Mouse (Mus musculus): ENCODE results near the gene Mapt. TPM values are rescaled to one million over a fixed set of nuclear protein-coding genes. Genes with fewer than 3 reads are reported as not detected.

Mapt gene
- total and polyA plus RNA-seq, 2 experiments from 2014 or later, result 673 to 1,377 TPM

DNA sequence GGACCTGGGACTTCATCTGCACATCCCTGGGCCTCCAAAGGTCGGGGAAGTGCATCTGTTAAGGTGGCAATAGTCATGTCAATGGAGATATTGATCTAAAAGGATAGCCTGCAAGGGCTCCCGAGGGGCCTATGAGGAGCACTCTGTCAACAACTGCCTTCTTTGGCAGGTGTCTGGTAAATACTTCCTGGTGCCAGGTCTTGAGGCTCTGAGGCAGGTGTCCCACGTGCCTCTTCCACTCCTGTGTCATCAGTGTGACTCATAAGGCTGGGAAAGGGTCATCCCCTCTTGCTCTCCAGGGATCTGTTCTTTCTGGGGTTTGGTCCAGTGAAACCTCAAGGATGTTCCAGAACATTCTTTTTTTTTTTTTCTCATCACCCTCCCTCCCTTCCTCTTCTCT, 48.3 kb downstream of the Mapt start:
- Histone ChIP-seq H3K9me3 (ENCODE audit: low read length) (no peaks in the 10 kb centered on the region), H3K4me1 (ENCODE audit: insufficient read depth, low read length) (no peaks in the 10 kb centered on the region), H3K27me3 (ENCODE audit: insufficient read depth, low read length) (no peaks in the 10 kb centered on the region), H3K27ac (ENCODE audit: low read depth, low read length) (no peak overlapping the region), H3K9ac (replicated peaks; ENCODE audit: low read length, poor library complexity, severe bottlenecking) (no peak overlapping the region), H3K4me2 (ENCODE audit: low read depth, low read length, poor library complexity, severe bottlenecking) (no peak overlapping the region), H3K4me3 (ENCODE audit: low read depth, low read length) (no peak overlapping the region), H3K36me3 (ENCODE audit: insufficient read depth, low read length) (0 out of 2 replicates have a peak, but pooled peaks cover 14% of the 10 kb centered on the region)
- ATAC-seq (ENCODE audit: low FRiP score) (no peak), DNase-seq (ENCODE audit: low spot score) (no peak)
- 67% methylated on average over 3 of the region's 3 CpGs for WGBS
- TF ChIP-seq CTCF (IDR thresholded peaks at IDR 0.05), result no peak

DNA sequence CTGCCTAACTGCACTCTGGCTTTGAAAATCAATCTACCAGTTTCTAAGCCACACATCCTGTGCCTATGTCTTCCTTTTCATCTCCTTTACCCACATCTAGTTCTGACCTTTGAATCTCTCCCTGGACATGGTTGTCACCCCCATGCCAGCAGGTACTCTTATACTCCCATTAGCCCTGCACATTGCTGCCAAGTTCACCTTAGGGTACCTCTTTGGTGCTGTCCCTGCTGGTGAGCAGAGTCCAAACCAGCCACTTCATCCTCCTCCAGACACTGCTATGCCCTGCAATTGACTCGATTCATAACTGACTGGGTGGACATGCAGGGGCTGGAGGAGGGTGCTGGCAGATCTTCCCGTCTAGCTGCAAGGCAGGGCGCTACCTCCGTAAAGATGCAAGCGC, 50.3 kb downstream of the Mapt start:
- Histone ChIP-seq H3K9ac (replicated peaks; ENCODE audit: low read length, poor library complexity, severe bottlenecking) (no peak overlapping the region), H3K4me1 (ENCODE audit: insufficient read depth, low read length) (no peaks in the 10 kb centered on the region), H3K36me3 (ENCODE audit: insufficient read depth, low read length) (peaks cover 25% of the 10 kb centered on the region), H3K27ac (ENCODE audit: low read depth, low read length) (no peak overlapping the region), H3K27me3 (ENCODE audit: insufficient read depth, low read length) (no peaks in the 10 kb centered on the region), H3K9me3 (ENCODE audit: low read length) (no peaks in the 10 kb centered on the region), H3K4me3 (ENCODE audit: low read depth, low read length) (no peak overlapping the region), H3K4me2 (ENCODE audit: low read depth, low read length, poor library complexity, severe bottlenecking) (no peak overlapping the region)
- DNase-seq (ENCODE audit: low spot score) (no peak), ATAC-seq (ENCODE audit: low FRiP score) (no peak)
- WGBS, result 80% methylated on average over 5 of the region's 5 CpGs
- TF ChIP-seq CTCF (IDR thresholded peaks at IDR 0.05), result no peak

DNA sequence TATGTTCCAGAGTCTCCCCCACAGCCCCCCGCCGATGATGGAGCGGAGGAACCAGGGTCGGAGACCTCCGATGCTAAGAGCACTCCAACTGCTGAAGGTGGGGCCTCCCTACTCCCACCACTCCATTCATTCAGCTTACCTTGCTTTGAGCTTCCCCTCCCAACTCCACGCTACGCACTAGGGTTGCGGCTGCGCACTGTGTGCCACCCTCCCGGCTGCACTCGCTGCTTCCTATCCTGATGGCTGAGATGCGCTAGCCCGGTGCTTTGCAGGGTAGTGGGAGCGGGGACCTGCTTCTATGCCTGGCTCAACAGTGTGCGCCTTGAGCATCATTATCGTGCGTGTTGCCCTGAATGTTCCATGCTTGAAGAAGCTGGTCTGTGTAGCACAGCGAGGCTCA, 55.9 kb downstream of the Mapt start:
- no peaks in the 10 kb centered on the region for H3K27me3 ChIP-seq (ENCODE audit: insufficient read depth, low read length)
- H3K36me3 ChIP-seq (ENCODE audit: insufficient read depth, low read length), result peaks cover 46% of the 10 kb centered on the region
- DNase-seq (ENCODE audit: low spot score), result no peak
- no peak overlapping the region for H3K9ac ChIP-seq (replicated peaks; ENCODE audit: low read length, poor library complexity, severe bottlenecking)
- H3K9me3 ChIP-seq (ENCODE audit: low read length), result no peaks in the 10 kb centered on the region
- peaks cover 5% of the 10 kb centered on the region; the same call in 1 of the 2 replicates for H3K4me1 ChIP-seq (ENCODE audit: insufficient read depth, low read length)
- no peak for TF ChIP-seq CTCF (IDR thresholded peaks at IDR 0.05)
- no peak overlapping the region for H3K4me2 ChIP-seq (ENCODE audit: low read depth, low read length, poor library complexity, severe bottlenecking)
- H3K4me3 ChIP-seq (ENCODE audit: low read depth, low read length), result no peak overlapping the region
- ATAC-seq (ENCODE audit: low FRiP score), result no peak
- H3K27ac ChIP-seq (ENCODE audit: low read depth, low read length), result no peak overlapping the region
- WGBS, result 98% methylated on average over 18 of the region's 18 CpGs

DNA sequence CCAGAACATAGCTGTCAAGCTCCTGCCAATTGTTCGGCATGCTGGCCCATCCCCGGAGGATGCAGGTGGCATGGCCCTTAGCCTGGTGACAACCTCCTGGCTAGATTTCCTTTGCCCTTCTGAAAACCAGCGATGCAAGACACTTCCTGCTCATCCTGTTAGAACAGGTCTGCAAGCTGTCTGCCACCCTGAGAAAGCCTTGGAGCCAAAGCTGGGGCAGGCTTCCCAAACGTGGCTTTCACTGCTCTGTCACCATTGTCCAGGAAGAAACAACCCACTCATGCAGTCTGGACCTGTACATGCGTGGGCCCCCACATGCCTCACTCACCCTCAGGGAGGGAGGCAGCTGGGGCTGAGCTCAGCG, 57.6 kb downstream of the Mapt start:
- peak; percentile 37 for DNase-seq (ENCODE audit: low spot score)
- peak; percentile 29 for ATAC-seq (ENCODE audit: low FRiP score)
- WGBS, result 41% methylated on average over 6 of the region's 6 CpGs
- Histone ChIP-seq H3K4me3 (ENCODE audit: low read depth, low read length) (no peak overlapping the region), H3K27me3 (ENCODE audit: insufficient read depth, low read length) (no peaks in the 10 kb centered on the region), H3K9ac (replicated peaks; ENCODE audit: low read length, poor library complexity, severe bottlenecking) (no peak overlapping the region; the same call in 1 of the 2 replicates), H3K9me3 (ENCODE audit: low read length) (no peaks in the 10 kb centered on the region), H3K27ac (ENCODE audit: low read depth, low read length) (peak overlapping the region; percentile 62), H3K4me2 (ENCODE audit: low read depth, low read length, poor library complexity, severe bottlenecking) (no peak overlapping the region), H3K36me3 (ENCODE audit: insufficient read depth, low read length) (peaks cover 45% of the 10 kb centered on the region), H3K4me1 (ENCODE audit: insufficient read depth, low read length) (peaks cover 5% of the 10 kb centered on the region; the same call in 1 of the 2 replicates)
- no peak for TF ChIP-seq CTCF (IDR thresholded peaks at IDR 0.05)

DNA sequence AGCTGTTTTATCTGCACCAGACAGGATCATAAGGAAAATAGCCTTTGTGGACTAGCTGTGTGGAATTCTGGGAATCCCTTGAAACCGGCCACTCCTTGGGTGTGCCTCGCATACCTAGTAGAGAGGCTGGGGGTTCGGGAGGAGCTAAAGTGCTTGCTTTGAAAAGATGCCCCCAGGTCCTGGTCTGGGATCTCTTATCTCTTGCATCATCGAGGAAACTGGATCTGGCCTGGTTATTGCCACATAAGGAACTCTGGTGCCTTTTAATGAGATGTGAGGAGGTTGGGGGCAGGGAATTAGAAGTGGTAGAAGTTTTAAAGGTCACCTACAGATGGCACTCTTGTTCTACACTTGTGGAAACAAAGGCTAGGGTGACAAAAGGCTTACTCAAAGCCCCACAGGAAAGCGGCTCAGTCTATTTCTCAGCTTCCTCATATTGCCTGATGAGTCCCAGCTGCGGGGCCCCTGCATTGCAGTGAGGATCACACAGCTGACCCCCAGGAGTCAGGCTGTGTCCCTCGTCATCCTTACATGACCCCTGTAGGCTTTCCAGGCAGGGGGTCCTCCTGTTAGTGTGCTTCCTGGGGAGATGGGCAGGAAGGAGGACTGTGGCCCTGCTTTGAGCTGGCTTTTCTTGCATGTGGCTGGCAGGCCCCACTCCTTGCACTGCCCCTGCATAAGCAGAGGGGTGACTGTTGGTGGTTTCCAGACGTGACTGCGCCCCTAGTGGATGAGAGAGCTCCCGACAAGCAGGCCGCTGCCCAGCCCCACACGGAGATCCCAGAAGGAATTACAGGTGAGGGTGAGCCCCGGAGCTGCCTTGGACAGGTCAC, 58.2 kb downstream of the Mapt start:
- Histone ChIP-seq H3K27me3 (ENCODE audit: insufficient read depth, low read length) (no peaks in the 10 kb centered on the region), H3K4me3 (ENCODE audit: low read depth, low read length) (no peak overlapping the region), H3K9me3 (ENCODE audit: low read length) (no peaks in the 10 kb centered on the region), H3K4me2 (ENCODE audit: low read depth, low read length, poor library complexity, severe bottlenecking) (no peak overlapping the region), H3K27ac (ENCODE audit: low read depth, low read length) (peak overlapping the region; percentile 62), H3K36me3 (ENCODE audit: insufficient read depth, low read length) (peaks cover 45% of the 10 kb centered on the region), H3K9ac (replicated peaks; ENCODE audit: low read length, poor library complexity, severe bottlenecking) (no peak overlapping the region; the same call in 1 of the 2 replicates), H3K4me1 (ENCODE audit: insufficient read depth, low read length) (peaks cover 5% of the 10 kb centered on the region; the same call in 1 of the 2 replicates)
- DNase-seq (ENCODE audit: low spot score) (peak; percentile 76), ATAC-seq (ENCODE audit: low FRiP score) (peak; percentile 62)
- TF ChIP-seq CTCF (IDR thresholded peaks at IDR 0.05), result peak; percentile 78
- WGBS, result 13% methylated on average over 13 of the region's 13 CpGs

DNA sequence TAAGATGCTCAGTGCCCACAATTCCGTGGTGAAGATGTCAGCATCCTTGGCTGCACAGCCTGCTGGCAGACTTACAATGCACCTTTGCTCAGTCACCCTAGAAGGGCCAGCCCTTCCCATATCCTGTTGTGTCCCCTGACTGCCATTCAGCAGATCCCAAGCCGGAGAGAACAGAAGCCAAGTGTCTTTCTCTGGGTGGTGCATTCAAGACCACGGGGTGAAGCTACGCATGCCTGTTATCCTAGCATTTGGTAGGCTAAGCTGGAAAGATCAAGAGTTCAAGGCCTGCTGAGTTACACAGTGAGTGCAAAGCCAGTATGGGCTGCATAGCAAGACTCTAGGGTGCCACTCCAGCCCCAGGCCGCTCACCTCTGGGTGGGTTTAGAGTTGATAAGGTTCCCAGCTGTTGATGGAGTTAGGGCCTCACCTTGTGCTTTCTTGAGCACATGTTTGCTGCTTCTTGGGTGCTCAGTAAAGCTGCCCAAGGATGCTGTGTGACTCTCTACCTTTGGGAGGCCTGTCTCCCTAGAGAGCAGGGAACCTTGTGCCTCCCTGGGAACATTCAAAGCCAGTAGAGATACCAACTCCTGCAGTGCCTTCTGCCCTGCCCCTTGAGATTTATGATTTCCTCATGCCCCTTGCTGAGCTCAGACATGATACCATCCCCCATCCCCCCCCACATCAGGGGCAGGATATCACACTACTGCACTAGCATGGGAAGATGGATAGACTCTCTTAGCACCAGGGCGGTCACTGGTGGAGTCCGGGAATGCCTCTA, 61.4 kb downstream of the Mapt start:
- no peak overlapping the region for H3K4me2 ChIP-seq (ENCODE audit: low read depth, low read length, poor library complexity, severe bottlenecking)
- WGBS, result 92% methylated on average over 7 of the region's 7 CpGs
- no peak overlapping the region for H3K27ac ChIP-seq (ENCODE audit: low read depth, low read length)
- no peak for DNase-seq (ENCODE audit: low spot score)
- peaks cover 5% of the 10 kb centered on the region; the same call in 1 of the 2 replicates for H3K4me1 ChIP-seq (ENCODE audit: insufficient read depth, low read length)
- no peaks in the 10 kb centered on the region for H3K9me3 ChIP-seq (ENCODE audit: low read length)
- no peak overlapping the region for H3K4me3 ChIP-seq (ENCODE audit: low read depth, low read length)
- H3K9ac ChIP-seq (replicated peaks; ENCODE audit: low read length, poor library complexity, severe bottlenecking), result no peak overlapping the region
- TF ChIP-seq CTCF (IDR thresholded peaks at IDR 0.05), result no peak
- ATAC-seq (ENCODE audit: low FRiP score), result no peak
- no peaks in the 10 kb centered on the region for H3K27me3 ChIP-seq (ENCODE audit: insufficient read depth, low read length)
- peaks cover 43% of the 10 kb centered on the region for H3K36me3 ChIP-seq (ENCODE audit: insufficient read depth, low read length)

All from midbrain, postnatal 0 days (tissue).